ENCODE assay signal across 8 mouse cellular contexts in genomic region chr14:79771094-79771535, GRCm38 (mm10). TPM values are rescaled to one million over a fixed set of nuclear protein-coding genes. Genes with fewer than 3 reads are reported as not detected.
DNase-seq lines count a peak whose midpoint lies in the region; ATAC-seq lines count a peak whose summit lies in the region.

Pcdh8 (minus strand) TSS chr14:79771312.

- no peak within 1 kb of the TSS for H3K27ac ChIP-seq in intestine, embryonic 14.5 days (ENCODE audit: low read depth)

- DNase-seq in adrenal gland, adult 8-10 months: peak; percentile 70
- peak; percentile 97 for DNase-seq in embryo, embryonic 10 days (ENCODE audit: low spot score)
- DNase-seq in gastrocnemius, postnatal 25 days: peak; percentile 36
- DNase-seq in intestine, embryonic 14.5 days (ENCODE audit: low spot score): peak; percentile 87
- DNase-seq in left cerebral cortex, adult 8-10 months (ENCODE audit: low spot score in 2 of 2): peak; percentile 79 to 87
- DNase-seq in lung, postnatal 36 days: peak; percentile 40
- peak; percentile 96 for DNase-seq in right cerebral cortex, postnatal 10 days (ENCODE audit: low spot score in 2 of 2)
- no peak for DNase-seq in adipocyte (ENCODE audit: low spot score)

- peak; percentile 94 for ATAC-seq in intestine, embryonic 14.5 days (replicated peaks; ENCODE audit: low FRiP score, low TSS enrichment, low read depth)

- peaks cover 95% of the 10 kb centered on the region for H3K27me3 ChIP-seq in intestine, embryonic 14.5 days (replicated peaks; ENCODE audit: control insufficient read depth, insufficient read depth, low read length)

- H3K4me2 ChIP-seq in intestine, embryonic 14.5 days (ENCODE audit: low read length): peak within 1 kb of the TSS; percentile 78

- peaks cover 8% of the 10 kb centered on the region; the same call in 1 of the 2 replicates for H3K4me1 ChIP-seq in intestine, embryonic 14.5 days (replicated peaks; ENCODE audit: control insufficient read depth, insufficient read depth, low read length)

- H3K4me3 ChIP-seq in intestine, embryonic 14.5 days (ENCODE audit: low read depth, low read length): peak within 1 kb of the TSS; percentile 38

- 0 out of 2 replicates have a peak within 1 kb of the TSS, but pooled peaks have one; percentile 10 for H3K9ac ChIP-seq in intestine, embryonic 14.5 days (ENCODE audit: low read length)

- no peaks in the 10 kb centered on the region for H3K36me3 ChIP-seq in intestine, embryonic 14.5 days (ENCODE audit: control insufficient read depth, insufficient read depth, low read length)

- WGBS in intestine, embryonic 14.5 days: under 1% methylated on average over 30 of the region's 30 CpGs

- H3K9me3 ChIP-seq in intestine, embryonic 14.5 days (ENCODE audit: control insufficient read depth, low read length): no peaks in the 10 kb centered on the region

RNA-seq across cellular contexts. Expression of gene Pcdh8, which starts in this region (rescaled TPM):
- total RNA-seq in adrenal gland, adult 8-10 months (2022): under 1 TPM in 3 of 4 experiments, not detected in 1; 0.08 to 0.61 (median 0.21) TPM
- total RNA-seq in gastrocnemius, postnatal 25 days (2021): not detected
- 0.19 and 0.31 TPM in 2 replicates for polyA plus RNA-seq in intestine, embryonic 14.5 days (2014; fragmentation: Nextera tagmentation; extraction: Ambion mirVana)
- 10 to 100 TPM; 34.6 to 46.7 (median 41.4) TPM for total RNA-seq in left cerebral cortex, adult 8-10 months (2022)

Comparison
In these comparisons a context has a peak if more than half of its experiments do, and no peak if none do; other contexts are left out.
1. RNA of gene Pcdh8 (total RNA-seq): 34.6 to 46.7 TPM in left cerebral cortex, adult 8-10 months; 0.08 to 0.61 TPM in adrenal gland, adult 8-10 months and not detected in gastrocnemius, postnatal 25 days; every median in the first group is over 10 times any median in the second.
2. Peak in DNase-seq in adrenal gland, adult 8-10 months; RNA of the gene not detected or under 1 TPM.
3. Peak in DNase-seq in gastrocnemius, postnatal 25 days; RNA of the gene not detected or under 1 TPM.
4. Peak in DNase-seq, ATAC-seq, H3K4me3 ChIP-seq, H3K9ac ChIP-seq and H3K4me2 ChIP-seq in intestine, embryonic 14.5 days; RNA of the gene not detected or under 1 TPM.